Mouse (Mus musculus) brain, embryonic 14.5 days (tissue): ENCODE results near the gene Oxgr1.
"Not testable (repeated sequence)": the region's sequence is repeated elsewhere in the genome, so short reads cannot be mapped to it uniquely, and the experiment has no call there.

Experiments used
- CTCF ChIP-seq: fragments of 200-500 bp; IDR thresholded peaks from 2 replicates; pipeline ENCODE4 v1.5.1; 2012; ENCODE audit warnings: inconsistent platforms, mild to moderate bottlenecking, moderate library complexity, borderline replicate concordance; ENCODE audit not compliant: insufficient read depth, insufficient read length; ENCODE audit errors: extremely low read depth
- POLR2A ChIP-seq: fragments of 200-500 bp; IDR thresholded peaks from 2 replicates; pipeline ENCODE4 v1.6.1; 2012; ENCODE audit warnings: mild to moderate bottlenecking, inconsistent platforms, borderline replicate concordance; ENCODE audit not compliant: poor library complexity, insufficient read depth, insufficient read length, severe bottlenecking; ENCODE audit errors: extremely low read depth

GRCm38 (mm10) chr14:119986351-119986750 is 55.9 kb downstream of the Oxgr1 start:
- not testable (repeated sequence) for TF ChIP-seq CTCF, POLR2A
